Mouse (Mus musculus): Measurements from ENCODE around the gene Tmem253. TPM values are rescaled to one million over a fixed set of nuclear protein-coding genes. Genes with fewer than 3 reads are reported as not detected.

Gene Tmem253
- not detected for polyA plus RNA-seq (2017; shearing (Covaris generic))

DNA sequence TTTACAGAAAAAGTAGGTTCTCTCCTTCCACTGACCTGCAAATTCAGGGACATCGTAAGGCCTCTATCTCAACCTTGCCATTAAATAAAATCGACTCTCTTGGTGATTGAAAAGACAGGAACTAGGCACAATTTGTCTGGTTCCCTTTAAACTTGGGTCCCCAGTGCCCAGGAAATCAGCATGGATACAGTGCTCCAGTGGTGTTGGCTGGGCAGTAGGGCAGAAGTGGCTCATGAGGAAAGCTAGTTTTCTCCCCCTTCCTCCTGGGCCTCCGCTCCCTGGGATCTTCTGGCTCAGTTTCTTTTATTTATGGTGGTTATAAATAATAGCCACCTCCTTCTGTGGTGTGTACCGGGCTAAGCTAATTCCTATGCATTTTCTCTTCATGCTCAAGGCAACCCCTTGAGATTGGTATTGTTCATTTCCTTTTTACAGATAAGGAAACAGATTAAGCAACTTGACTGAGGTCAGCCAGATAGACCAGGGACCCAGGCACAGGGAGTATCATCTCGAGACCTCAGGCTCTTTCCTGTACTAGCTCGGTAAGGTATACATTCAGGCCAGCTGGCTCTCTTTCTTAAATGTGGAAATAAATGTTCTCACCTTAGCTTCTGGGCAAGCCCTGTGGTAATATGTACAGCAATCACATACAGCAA, at the start of gene Tmem253:
Tmem253 (plus strand) TSS at position 214 of the 656 bp plus-strand sequence.

DNA sequence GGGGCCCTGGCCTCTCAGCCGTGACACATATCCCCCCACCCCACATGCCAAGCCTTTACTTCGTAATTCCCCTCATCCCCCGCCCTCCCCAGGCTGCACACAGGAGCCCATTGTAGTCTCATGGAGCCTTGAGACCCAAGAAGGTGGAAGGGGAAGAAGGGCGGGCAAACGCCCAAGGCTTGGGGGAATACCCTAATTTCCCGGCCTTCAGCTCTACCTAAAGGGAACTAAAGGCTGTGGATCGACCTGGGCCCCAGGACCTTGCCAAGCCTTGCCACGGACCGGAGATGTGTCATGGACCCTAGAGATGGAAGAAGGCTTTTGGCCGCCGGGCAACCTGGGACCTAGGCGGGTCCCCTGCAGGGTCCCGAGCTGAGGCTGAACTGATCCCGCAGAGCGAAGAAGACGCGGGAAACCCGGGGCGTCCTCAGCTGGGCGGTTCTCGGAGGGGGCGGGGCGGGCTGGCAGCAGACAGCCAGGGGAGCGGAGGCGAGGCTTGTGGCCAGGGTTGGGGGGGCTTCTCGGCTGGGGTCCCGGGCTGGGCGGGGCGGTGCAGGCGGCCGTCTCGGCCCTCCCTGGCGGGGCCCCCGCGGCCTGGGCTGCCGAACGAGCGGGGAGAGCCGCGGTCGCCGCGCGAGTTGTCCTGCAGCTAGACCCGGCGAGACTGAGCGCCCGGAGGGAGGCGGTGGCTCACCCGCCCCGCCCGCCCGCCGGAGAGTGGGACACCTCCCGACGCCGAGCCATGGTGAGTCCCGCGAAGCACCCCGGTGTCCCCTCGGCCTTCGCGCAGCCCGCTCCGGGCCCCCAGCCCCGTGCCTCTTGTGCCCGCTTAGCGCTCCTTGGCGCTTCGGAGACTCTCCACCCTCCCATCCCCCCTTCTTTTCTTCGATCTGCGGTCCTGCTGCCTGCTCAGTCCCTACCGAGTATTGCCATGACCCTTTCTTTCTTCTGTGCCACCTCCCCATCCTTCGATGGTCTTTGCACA, 30.9 kb upstream of the Tmem253 start, which contains the start of gene Arhgef40:
Arhgef40 (plus strand) TSS at position 473 of the 985 bp plus-strand sequence.

DNA sequence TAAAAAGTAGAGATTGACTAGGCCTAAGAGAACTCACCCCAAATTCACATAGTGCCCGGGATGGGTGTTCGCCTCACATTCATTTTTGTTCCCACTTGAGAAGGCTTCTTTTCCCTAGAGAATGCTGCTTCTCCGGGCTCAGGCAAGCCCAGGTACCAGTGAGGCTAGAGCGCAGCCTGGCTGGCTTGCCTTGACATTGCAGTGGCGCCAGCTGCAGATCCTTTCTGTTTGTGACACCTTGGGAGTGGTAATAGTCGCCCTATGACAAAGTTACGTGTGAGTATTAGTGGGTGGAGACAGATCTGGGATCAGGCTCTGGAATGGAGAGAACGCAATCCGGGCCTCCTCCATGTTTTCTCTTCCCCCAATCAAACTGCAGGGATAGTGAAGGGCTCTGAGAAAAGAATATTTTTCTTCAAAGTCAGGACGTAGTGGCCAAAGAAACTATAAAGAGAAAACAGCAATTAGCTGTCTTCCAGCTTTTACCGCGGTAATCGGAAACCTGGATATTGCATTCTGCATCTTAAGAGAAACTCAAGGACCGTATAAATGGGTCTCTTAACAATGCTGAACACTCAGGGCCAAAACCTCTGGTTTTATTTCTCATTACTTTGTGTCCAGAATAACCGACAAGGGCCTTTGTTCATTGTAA, 5.2 kb downstream of the Tmem253 start, which contains the start of gene Zfp219:
Zfp219 (minus strand) TSS at position 248 of the 652 bp plus-strand sequence.

DNA sequence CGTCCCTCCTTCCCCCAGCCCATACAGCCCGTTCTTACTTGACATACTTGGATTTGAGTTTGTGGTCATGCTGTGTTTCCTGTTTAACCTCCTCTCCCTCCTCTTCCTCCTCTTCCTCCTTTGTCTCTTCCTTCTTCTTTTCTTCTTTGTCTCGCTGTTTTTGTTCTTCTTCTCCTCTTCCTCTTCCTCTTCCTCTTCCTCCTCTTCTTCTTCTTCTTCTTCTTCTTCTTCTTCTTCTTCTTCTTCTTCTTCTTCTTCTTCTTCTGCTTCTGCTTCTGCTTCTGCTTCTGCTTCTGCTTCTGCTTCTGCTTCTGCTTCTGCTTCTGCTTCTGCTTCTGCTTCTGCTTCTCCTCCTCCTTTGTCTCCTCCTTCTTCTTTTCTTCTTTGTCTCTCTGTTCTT, 26.9 kb downstream of the Tmem253 start, which contains the start of gene Olfr221:
Olfr221 (minus strand) TSS at position 101 of the 400 bp plus-strand sequence.

Other genes starting within 250 kb of the Tmem253 start
- not detected for gene Ang4, start 242.1 kb upstream of the Tmem253 start, polyA plus RNA-seq (2017; shearing (Covaris generic))
- gene AY358078, start 215.6 kb upstream of the Tmem253 start, polyA plus RNA-seq (2017; shearing (Covaris generic)) = not detected
- gene Ear6, start 162.0 kb upstream of the Tmem253 start, polyA plus RNA-seq (2017; shearing (Covaris generic)) = 1 to 10 TPM in 1 of 2 experiments, under 1 TPM in 1; 0.79 to 3.5 TPM
- 10 to 100 TPM; 56.3 to 79.3 TPM for gene Mettl17, start 130.8 kb upstream of the Tmem253 start, polyA plus RNA-seq (2017; shearing (Covaris generic))
- gene Slc39a2, start 122.8 kb upstream of the Tmem253 start, polyA plus RNA-seq (2017; shearing (Covaris generic)) = under 1 TPM; 0.23 to 0.50 TPM
- 10 to 100 TPM; 34.6 to 36.6 TPM for gene Ndrg2, start 101.5 kb upstream of the Tmem253 start, polyA plus RNA-seq (2017; shearing (Covaris generic))
- not detected for gene Tppp2, start 97.2 kb upstream of the Tmem253 start, polyA plus RNA-seq (2017; shearing (Covaris generic))
- not detected for gene Rnase13, start 92.9 kb upstream of the Tmem253 start, polyA plus RNA-seq (2017; shearing (Covaris generic))
- gene Arhgef40, start 30.9 kb upstream of the Tmem253 start, polyA plus RNA-seq (2017; shearing (Covaris generic)) = 1 to 10 TPM in 1 of 2 experiments, under 1 TPM in 1; 0.58 to 2.6 TPM
- gene Zfp219, start 5.1 kb downstream of the Tmem253 start, polyA plus RNA-seq (2017; shearing (Covaris generic)) = 10 to 100 TPM; 12.7 to 20.2 TPM
- gene Olfr221, start 26.8 kb downstream of the Tmem253 start, polyA plus RNA-seq (2017; shearing (Covaris generic)) = under 1 TPM in 1 of 2 experiments, not detected in 1; 0.36 TPM
- 100 to 1,000 TPM; 335 to 426 TPM for gene Hnrnpc, start 88.4 kb downstream of the Tmem253 start, polyA plus RNA-seq (2017; shearing (Covaris generic))
- gene Rpgrip1, start 95.0 kb downstream of the Tmem253 start, polyA plus RNA-seq (2017; shearing (Covaris generic)) = 1 to 10 TPM; 5.2 to 6.4 TPM
- gene Supt16, start 181.8 kb downstream of the Tmem253 start, polyA plus RNA-seq (2017; shearing (Covaris generic)) = 10 to 100 TPM; 20.2 to 21.9 TPM
- gene Chd8, start 242.1 kb downstream of the Tmem253 start, polyA plus RNA-seq (2017; shearing (Covaris generic)) = 10 to 100 TPM; 30.5 to 32.9 TPM